Mouse (Mus musculus): ENCODE measurements around the gene Cux1. TPM values are rescaled to one million over a fixed set of nuclear protein-coding genes. Genes with fewer than 3 reads are reported as not detected.
A peak's percentile ranks its signal among the peaks of the same experiment; 100 is the strongest.

The Cux1 gene
- total RNA-seq (2022), result 10 to 100 TPM; 79.2 to 99.7 (median 92.2) TPM

- DNase-seq (ENCODE audit: low spot score in 2 of 2), result peak; percentile 70 to 83
These were observed at the start of gene Cux1 for GRCm38 (mm10) chr5:136567176-136568025. Gene Cux1 (minus strand): TSS chr5:136567490.

GRCm38 (mm10) chr5:136612391-136612790 is 45.1 kb upstream of the Cux1 start:
- DNase-seq (ENCODE audit: low spot score in 2 of 2), result no peak

GRCm38 (mm10) chr5:136608814-136609434 is 41.6 kb upstream of the Cux1 start:
- DNase-seq (ENCODE audit: low spot score in 2 of 2), result no peak

- DNase-seq (ENCODE audit: low spot score in 2 of 2), result no peak
These were observed 37.9 kb upstream of the Cux1 start for GRCm38 (mm10) chr5:136605144-136605543.

- no peak for DNase-seq (ENCODE audit: low spot score in 2 of 2)
These were observed 36.1 kb upstream of the Cux1 start for GRCm38 (mm10) chr5:136603176-136603964.

- no peak for DNase-seq (ENCODE audit: low spot score in 2 of 2)
These were observed 33.2 kb upstream of the Cux1 start for GRCm38 (mm10) chr5:136600511-136600910.

- DNase-seq (ENCODE audit: low spot score in 2 of 2), result no peak
These were observed 27.7 kb upstream of the Cux1 start for GRCm38 (mm10) chr5:136594896-136595540.

- no peak for DNase-seq (ENCODE audit: low spot score in 2 of 2)
These were observed 24.7 kb upstream of the Cux1 start for GRCm38 (mm10) chr5:136591816-136592499.

GRCm38 (mm10) chr5:136589002-136589401 is 21.7 kb upstream of the Cux1 start:
- DNase-seq (ENCODE audit: low spot score in 2 of 2), result no peak

- DNase-seq (ENCODE audit: low spot score in 2 of 2), result no peak
These were observed 21.2 kb upstream of the Cux1 start for GRCm38 (mm10) chr5:136588471-136588870.

- no peak for DNase-seq (ENCODE audit: low spot score in 2 of 2)
These were observed 17.5 kb upstream of the Cux1 start for GRCm38 (mm10) chr5:136584676-136585285.

- no peak for DNase-seq (ENCODE audit: low spot score in 2 of 2)
These were observed 16.6 kb upstream of the Cux1 start for GRCm38 (mm10) chr5:136583666-136584464.

GRCm38 (mm10) chr5:136583256-136583655 is 16.0 kb upstream of the Cux1 start:
- no peak for DNase-seq (ENCODE audit: low spot score in 2 of 2)

GRCm38 (mm10) chr5:136582201-136582600 is 14.9 kb upstream of the Cux1 start:
- DNase-seq (ENCODE audit: low spot score in 2 of 2), result no peak

GRCm38 (mm10) chr5:136581625-136582024 is 14.3 kb upstream of the Cux1 start:
- DNase-seq (ENCODE audit: low spot score in 2 of 2), result no peak

- no peak for DNase-seq (ENCODE audit: low spot score in 2 of 2)
These were observed 13.9 kb upstream of the Cux1 start for GRCm38 (mm10) chr5:136581166-136581565.

GRCm38 (mm10) chr5:136578201-136578600 is 10.9 kb upstream of the Cux1 start:
- DNase-seq (ENCODE audit: low spot score in 2 of 2), result no peak

GRCm38 (mm10) chr5:136570171-136570570 is 2.9 kb upstream of the Cux1 start:
- DNase-seq (ENCODE audit: low spot score in 2 of 2), result no peak

- peak; percentile 50 to 67 for DNase-seq (ENCODE audit: low spot score in 2 of 2)
These were observed 1.5 kb upstream of the Cux1 start for GRCm38 (mm10) chr5:136568776-136569175.

Data from gastrocnemius, adult 8-10 months (tissue).